Mouse (Mus musculus): ENCODE measurements around the gene Ccnc.

Ccnc gene

DNA sequence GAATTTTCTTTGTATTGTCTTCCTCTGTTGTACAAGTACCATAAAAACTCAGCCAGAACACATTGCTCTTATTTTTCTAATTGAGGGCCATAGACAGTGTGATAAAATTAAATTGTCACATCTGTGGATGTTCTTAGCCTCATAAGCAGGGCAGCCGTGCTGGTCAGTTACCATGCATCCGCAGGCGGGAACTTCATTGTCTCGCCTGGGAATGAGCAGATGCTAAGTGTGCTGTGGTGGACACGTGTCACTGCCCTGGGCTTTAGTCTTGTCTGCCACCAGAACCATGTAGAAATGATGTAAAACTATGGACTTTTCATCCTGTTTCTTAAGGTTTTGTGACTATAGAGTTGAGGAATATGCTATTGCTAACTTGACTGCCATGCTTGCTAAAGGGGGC lies 79.7 kb downstream of the Ccnc start:
- DNase-seq, result no peak

All from cerebellum, postnatal 14 days (tissue).